Mouse (Mus musculus) bone marrow macrophage, adult 2 months (primary cell): ENCODE measurements at regions not wholly inside any gene's neighbourhood (a gene's known extent, or its start where the extent isn't known, plus 50 kb on each side); places are given as distances from the start of the nearest gene placed in this dataset.

Experiments
- CTCF ChIP-seq: IDR thresholded peaks from 2 replicates; pipeline ENCODE4 v1.5.1; 2012; ENCODE audit warnings: low read depth, mild to moderate bottlenecking, low read length, moderate library complexity
- POLR2A ChIP-seq: IDR thresholded peaks from 2 replicates; pipeline ENCODE4 v1.6.1; 2012; ENCODE audit warnings: mild to moderate bottlenecking, low read depth, low read length, borderline replicate concordance

- TF ChIP-seq CTCF (no peak), POLR2A (no peak)
These were observed 395.8 kb downstream of the Cd83 start for GRCm38 (mm10) chr13:44180384-44180783.
